Mouse (Mus musculus): Measurements from ENCODE around the gene Tia1. TPM values are rescaled to one million over a fixed set of nuclear protein-coding genes. Genes with fewer than 3 reads are reported as not detected.

Tia1 gene
- polyA plus RNA-seq, 1 experiment: 204 TPM

DNA sequence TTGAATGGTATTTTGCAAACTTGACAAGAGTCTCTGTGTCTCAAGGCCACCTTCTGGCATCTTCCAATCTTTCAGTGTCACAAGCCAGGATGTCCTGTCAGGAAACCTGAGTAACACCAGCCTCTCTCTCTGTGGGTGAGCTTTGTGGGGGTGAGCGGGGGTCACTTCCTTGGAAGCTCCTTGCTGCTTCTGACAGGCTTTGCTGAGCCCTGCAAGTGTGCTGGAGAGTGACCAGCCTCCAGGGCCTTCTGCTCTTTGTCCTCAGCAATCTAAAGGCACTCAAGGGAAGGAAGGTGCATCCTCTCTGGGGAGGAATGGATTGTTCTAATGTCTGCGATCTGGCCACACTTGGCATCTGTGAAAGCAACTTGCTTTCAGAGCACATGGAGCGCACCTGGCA is 75.3 kb downstream of the Tia1 start:
- DNase-seq (ENCODE audit: extremely low spot score in 1 of 2, low spot score in 1 of 2): no peak

GRCm38 (mm10) chr6:86479816-86480188 is 75.8 kb downstream of the Tia1 start:
- DNase-seq (ENCODE audit: extremely low spot score in 1 of 2, low spot score in 1 of 2): no peak

- no peak for DNase-seq (ENCODE audit: extremely low spot score in 1 of 2, low spot score in 1 of 2)
These were observed 76.3 kb downstream of the Tia1 start for GRCm38 (mm10) chr6:86480189-86480831.

DNA sequence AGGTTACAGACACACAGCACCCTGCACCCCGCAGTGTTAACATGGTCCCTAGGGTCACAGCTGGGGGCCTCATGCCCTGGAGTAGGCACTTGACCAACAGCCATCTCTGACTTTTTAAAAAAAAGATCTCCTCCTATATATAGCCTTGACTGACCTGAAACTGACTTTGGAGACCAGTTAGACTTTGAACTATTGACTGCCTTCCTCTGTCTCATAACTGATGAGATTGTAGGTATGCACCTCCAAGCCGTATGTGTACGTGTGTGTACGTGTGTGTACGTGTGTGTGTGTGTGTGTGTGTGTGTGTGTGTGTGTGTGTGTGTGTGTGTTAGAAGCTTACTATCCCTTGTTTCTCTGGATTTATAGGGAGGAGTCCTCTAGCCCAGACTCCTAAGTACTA is 77.9 kb downstream of the Tia1 start:
- no peak for DNase-seq (ENCODE audit: extremely low spot score in 1 of 2, low spot score in 1 of 2)

Other genes with a start within 250 kb of the Tia1 start
- gene Tgfa, start 209.0 kb upstream of the Tia1 start, polyA plus RNA-seq (2012; rRNA removed): 19.4 and 20.2 TPM in 2 replicates
- gene Fam136a, start 38.6 kb upstream of the Tia1 start, polyA plus RNA-seq (2012; rRNA removed): 25.9 and 33.8 TPM in 2 replicates
- gene Snrpg, start 32.9 kb upstream of the Tia1 start, polyA plus RNA-seq (2012; rRNA removed): 62.4 and 65.0 TPM in 2 replicates
- gene Pcyox1, start 7.1 kb upstream of the Tia1 start, polyA plus RNA-seq (2012; rRNA removed): 57.1 and 69.2 TPM in 2 replicates
- 0.82 and 1.1 TPM in 2 replicates for gene Gm44790, start 22.4 kb downstream of the Tia1 start, polyA plus RNA-seq (2012; rRNA removed)
- 18.9 and 19.1 TPM in 2 replicates for gene C87436, start 34.2 kb downstream of the Tia1 start, polyA plus RNA-seq (2012; rRNA removed)
- 169 and 180 TPM in 2 replicates for gene Pcbp1, start 122.1 kb downstream of the Tia1 start, polyA plus RNA-seq (2012; rRNA removed)
- gene Asprv1, start 223.9 kb downstream of the Tia1 start, polyA plus RNA-seq (2012; rRNA removed): 2.9 and 3.4 TPM in 2 replicates

Data from frontal cortex, adult 2 months (tissue).